Mouse (Mus musculus) spleen, adult 2 months (tissue): ENCODE measurements around the gene Ptpn13.

ENCODE experiments used
- CTCF ChIP-seq: fragments of 200-500 bp; IDR thresholded peaks from 2 replicates; pipeline ENCODE4 v1.5.1; 2011; ENCODE audit warnings: mild to moderate bottlenecking, inconsistent platforms; ENCODE audit not compliant: insufficient read depth, insufficient read length, insufficient replicate concordance; ENCODE audit errors: extremely low read depth
- POLR2A ChIP-seq: fragments of 200-500 bp; IDR thresholded peaks from 2 replicates; pipeline ENCODE4 v1.6.1; 2011; ENCODE audit warnings: low read depth, low read length, inconsistent platforms

DNA sequence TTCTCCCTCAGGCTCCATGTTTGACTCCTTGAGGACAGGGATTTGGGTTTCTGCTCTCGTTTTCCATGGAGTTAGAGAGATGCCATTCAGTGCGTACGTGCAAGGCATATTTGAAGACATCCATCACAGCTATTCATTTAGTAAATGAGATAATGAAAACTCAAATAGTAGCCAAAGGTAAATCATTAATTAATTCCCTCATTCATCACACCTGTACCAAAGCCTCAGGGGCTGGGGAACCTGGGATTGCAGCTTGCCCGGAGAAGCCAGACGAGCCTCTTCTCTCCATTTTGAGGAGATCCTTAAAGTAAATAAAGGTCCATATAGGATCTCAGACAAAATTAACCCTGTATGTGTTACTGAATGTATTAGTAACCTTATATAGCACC, 1.1 kb upstream of the Ptpn13 start:
- no peak for TF ChIP-seq CTCF
- no peak for TF ChIP-seq POLR2A
